ENCODE assay signal across 12 mouse cellular contexts in the genomic region with DNA sequence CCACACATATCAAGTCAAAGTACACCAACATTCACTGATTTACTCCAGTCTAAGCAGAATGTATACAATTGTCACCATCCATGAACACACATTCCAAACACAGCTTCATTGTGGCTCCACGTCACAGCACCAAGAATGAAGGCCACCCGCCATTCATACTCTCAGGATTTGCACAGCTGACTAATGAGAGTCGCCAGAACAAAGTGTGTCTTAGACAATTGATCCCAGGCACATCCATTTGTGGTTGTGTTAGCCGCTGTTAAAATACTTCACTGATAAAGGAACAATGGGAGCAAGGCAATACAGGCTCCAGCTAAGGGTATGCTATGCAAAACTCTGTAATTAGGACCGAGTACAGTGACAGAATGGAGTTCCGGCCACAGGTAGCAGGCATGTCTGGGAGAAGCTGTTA.
DNase-seq lines count a peak whose midpoint lies in the region; ATAC-seq and TF ChIP-seq lines count a peak whose summit lies in the region.
"Had no signal": no experiment of that assay in that cellular context is flagged by ENCODE, and none has a peak within 500 bp of the region (broad histone marks: within the 10 kb centered on the region; RNA-seq: fewer than 3 reads in every experiment).

No protein-coding gene starts in this region.

- H3K9ac ChIP-seq in hindbrain, embryonic 14.5 days = peak overlapping the region; percentile 16; the same call in 1 of the 2 replicates
- H3K9ac ChIP-seq in midbrain, embryonic 12.5 days (replicated peaks) = no peak overlapping the region
- no peak overlapping the region for H3K9ac ChIP-seq in liver, postnatal 0 days (replicated peaks)
- no peak overlapping the region for H3K9ac ChIP-seq in liver, embryonic 12.5 days
- H3K9ac ChIP-seq: limb, embryonic 15.5 days had no signal

- H3K9me3 ChIP-seq in forebrain, embryonic 10.5 days = no peaks in the 10 kb centered on the region
- no peaks in the 10 kb centered on the region for H3K9me3 ChIP-seq in hindbrain, embryonic 14.5 days (ENCODE audit: control insufficient read depth, low read length)
- H3K9me3 ChIP-seq in midbrain, embryonic 12.5 days = no peaks in the 10 kb centered on the region
- H3K9me3 ChIP-seq in liver, postnatal 0 days (ENCODE audit: low read length) = no peaks in the 10 kb centered on the region
- no peaks in the 10 kb centered on the region for H3K9me3 ChIP-seq in liver, embryonic 12.5 days (replicated peaks)
- H3K9me3 ChIP-seq: limb, embryonic 15.5 days had no signal

- H3K27me3 ChIP-seq in forebrain, embryonic 10.5 days (ENCODE audit: poor library complexity, severe bottlenecking) = no peaks in the 10 kb centered on the region
- H3K27me3 ChIP-seq in hindbrain, embryonic 14.5 days (ENCODE audit: control insufficient read depth, insufficient read depth, low read length) = no peaks in the 10 kb centered on the region
- 0 out of 2 replicates have a peak, but pooled peaks cover 5% of the 10 kb centered on the region for H3K27me3 ChIP-seq in midbrain, embryonic 12.5 days
- no peaks in the 10 kb centered on the region for H3K27me3 ChIP-seq in liver, postnatal 0 days (ENCODE audit: insufficient read depth, low read length)
- H3K27me3 ChIP-seq in liver, embryonic 12.5 days (replicated peaks) = no peaks in the 10 kb centered on the region
- H3K27me3 ChIP-seq: limb, embryonic 15.5 days had no signal

- peak overlapping the region; percentile 2; the same call in 1 of the 2 replicates for H3K4me3 ChIP-seq in forebrain, embryonic 10.5 days
- H3K4me3 ChIP-seq in hindbrain, embryonic 14.5 days (replicated peaks; ENCODE audit: low read length) = peak overlapping the region; percentile 14
- H3K4me3 ChIP-seq in midbrain, embryonic 12.5 days = peak overlapping the region; percentile 7; the same call in 1 of the 2 replicates
- H3K4me3 ChIP-seq in liver, postnatal 0 days (ENCODE audit: low read depth, low read length) = no peak overlapping the region
- no peak overlapping the region for H3K4me3 ChIP-seq in liver, embryonic 12.5 days
- H3K4me3 ChIP-seq: limb, embryonic 15.5 days had no signal

- no peak for TF ChIP-seq CTCF in liver, postnatal 0 days (IDR thresholded peaks at IDR 0.05; ENCODE audit: low read depth)

- DNase-seq in Muller cell, postnatal 12 days (ENCODE audit: inconsistent ontology term) = peak; percentile 82
- DNase-seq in forebrain, embryonic 10.5 days (ENCODE audit: extremely low spot score, low spot score) = peak; percentile 15
- DNase-seq in hindbrain, embryonic 14.5 days (ENCODE audit: low spot score) = no peak
- no peak for DNase-seq in adrenal gland, adult 8-10 months
- DNase-seq in liver, postnatal 0 days = no peak
- DNase-seq: cerebellum, postnatal 36 days; heart, postnatal 10 days; kidney, adult 2 months had no signal

- H3K4me1 ChIP-seq in forebrain, embryonic 10.5 days = peaks cover 11% of the 10 kb centered on the region
- peaks cover 11% of the 10 kb centered on the region for H3K4me1 ChIP-seq in hindbrain, embryonic 14.5 days (replicated peaks; ENCODE audit: control insufficient read depth, insufficient read depth, low read length)
- H3K4me1 ChIP-seq in midbrain, embryonic 12.5 days = peaks cover 10% of the 10 kb centered on the region
- no peaks in the 10 kb centered on the region for H3K4me1 ChIP-seq in liver, postnatal 0 days (ENCODE audit: insufficient read depth)
- H3K4me1 ChIP-seq in liver, embryonic 12.5 days = no peaks in the 10 kb centered on the region
- H3K4me1 ChIP-seq: limb, embryonic 15.5 days had no signal

- ATAC-seq in hindbrain, embryonic 14.5 days (ENCODE audit: low FRiP score) = peak; percentile 67; the same call in 1 of the 2 replicates
- peak; percentile 68 for ATAC-seq in midbrain, embryonic 12.5 days (ENCODE audit: low FRiP score, low read depth)
- ATAC-seq in liver, postnatal 0 days = no peak
- ATAC-seq in liver, embryonic 12.5 days = no peak
- ATAC-seq in activated CD4-positive, CD25-positive, alpha-beta regulatory T cell, adult 4 months = no peak

- H3K27ac ChIP-seq in forebrain, embryonic 10.5 days = peak overlapping the region; percentile 44
- H3K27ac ChIP-seq in hindbrain, embryonic 14.5 days = peak overlapping the region; percentile 18; the same call in 1 of the 2 replicates
- H3K27ac ChIP-seq in midbrain, embryonic 12.5 days (replicated peaks) = peak overlapping the region; percentile 64
- no peak overlapping the region for H3K27ac ChIP-seq in liver, postnatal 0 days (ENCODE audit: low read depth)
- no peak overlapping the region for H3K27ac ChIP-seq in liver, embryonic 12.5 days
- H3K27ac ChIP-seq: limb, embryonic 15.5 days had no signal

- no peak for TF ChIP-seq EP300 in liver, postnatal 0 days (IDR thresholded peaks at IDR 0.05; ENCODE audit: low read depth)

- H3K4me2 ChIP-seq in hindbrain, embryonic 14.5 days (replicated peaks) = peak overlapping the region; percentile 45
- peak overlapping the region; percentile 34 for H3K4me2 ChIP-seq in midbrain, embryonic 12.5 days (replicated peaks)
- no peak overlapping the region for H3K4me2 ChIP-seq in liver, postnatal 0 days (ENCODE audit: low read depth, low read length)
- no peak overlapping the region for H3K4me2 ChIP-seq in liver, embryonic 12.5 days
- H3K4me2 ChIP-seq: limb, embryonic 15.5 days had no signal

- no peaks in the 10 kb centered on the region for H3K36me3 ChIP-seq in forebrain, embryonic 10.5 days (replicated peaks)
- no peaks in the 10 kb centered on the region for H3K36me3 ChIP-seq in hindbrain, embryonic 14.5 days (replicated peaks; ENCODE audit: control insufficient read depth, insufficient read depth)
- H3K36me3 ChIP-seq in midbrain, embryonic 12.5 days = no peaks in the 10 kb centered on the region
- no peaks in the 10 kb centered on the region for H3K36me3 ChIP-seq in liver, postnatal 0 days (replicated peaks; ENCODE audit: insufficient read depth, low read length)
- no peaks in the 10 kb centered on the region for H3K36me3 ChIP-seq in liver, embryonic 12.5 days
- H3K36me3 ChIP-seq: limb, embryonic 15.5 days had no signal

- 66% methylated on average over 6 of the region's 6 CpGs for WGBS in forebrain, embryonic 10.5 days
- WGBS in hindbrain, embryonic 14.5 days = 27% methylated on average over 6 of the region's 6 CpGs
- WGBS in midbrain, embryonic 12.5 days = 45% methylated on average over 6 of the region's 6 CpGs
- WGBS in liver, postnatal 0 days (ENCODE audit: insufficient replicate concordance) = 66% methylated on average over 6 of the region's 6 CpGs
- 67% methylated on average over 6 of the region's 6 CpGs for WGBS in liver, embryonic 12.5 days (ENCODE audit: insufficient replicate concordance)

Comparison
In these comparisons a context has a peak if more than half of its experiments do, and no peak if none do; other contexts are left out.
1. DNase-seq: peak in Muller cell, postnatal 12 days (single experiment) and forebrain, embryonic 10.5 days (single experiment); none in hindbrain, embryonic 14.5 days (single experiment), adrenal gland, adult 8-10 months (single experiment) and liver, postnatal 0 days (single experiment).
2. H3K27ac ChIP-seq: peak in forebrain, embryonic 10.5 days (single experiment), hindbrain, embryonic 14.5 days (single experiment) and midbrain, embryonic 12.5 days (single experiment); none in liver, postnatal 0 days (single experiment) and liver, embryonic 12.5 days (single experiment).
3. H3K4me3 ChIP-seq: peak in forebrain, embryonic 10.5 days (single experiment), hindbrain, embryonic 14.5 days (single experiment) and midbrain, embryonic 12.5 days (single experiment); none in liver, postnatal 0 days (single experiment) and liver, embryonic 12.5 days (single experiment).
4. ATAC-seq: peak in hindbrain, embryonic 14.5 days (single experiment) and midbrain, embryonic 12.5 days (single experiment); none in liver, postnatal 0 days (single experiment), liver, embryonic 12.5 days (single experiment) and activated CD4-positive, CD25-positive, alpha-beta regulatory T cell, adult 4 months (single experiment).
5. H3K4me2 ChIP-seq: peak in hindbrain, embryonic 14.5 days (single experiment) and midbrain, embryonic 12.5 days (single experiment); none in liver, postnatal 0 days (single experiment) and liver, embryonic 12.5 days (single experiment).